Mouse (Mus musculus): ENCODE data around the gene 4930564D02Rik. TPM values are rescaled to one million over a fixed set of nuclear protein-coding genes. Genes with fewer than 3 reads are reported as not detected.
A peak's percentile ranks its signal among the peaks of the same experiment; 100 is the strongest.

4930564D02Rik gene
- total RNA-seq, 1 experiment from 2014 or later: not detected

DNA sequence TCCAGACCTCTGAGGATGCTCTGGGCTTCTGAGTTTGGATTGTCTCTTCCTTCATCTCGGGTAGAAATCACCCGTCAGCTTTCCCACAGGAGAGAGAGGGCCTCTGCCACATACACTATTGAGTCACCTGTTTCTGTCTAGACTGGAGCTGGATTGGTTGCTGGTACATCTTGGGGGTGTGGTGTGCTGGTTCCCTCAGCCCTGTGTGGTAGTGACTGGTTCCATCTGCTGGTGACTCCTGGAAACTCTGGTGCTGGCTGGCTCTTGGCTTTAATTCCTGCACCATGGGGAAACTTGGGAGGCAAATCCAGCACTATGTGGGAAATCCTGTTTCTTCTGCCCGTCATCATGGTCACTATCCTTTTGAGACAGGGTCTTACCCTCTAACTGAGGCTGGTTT lies 24.3 kb downstream of the 4930564D02Rik start:
- peak; percentile 59 to 61; a peak in 2 of 4 replicates for ATAC-seq (replicated peaks in 1 of 2; ENCODE audit: insufficient read depth in 1 of 2, low FRiP score in 2 of 2, low TSS enrichment in 1 of 2, low read depth in 1 of 2, poor library complexity in 2 of 2, severe bottlenecking in 2 of 2)

DNA sequence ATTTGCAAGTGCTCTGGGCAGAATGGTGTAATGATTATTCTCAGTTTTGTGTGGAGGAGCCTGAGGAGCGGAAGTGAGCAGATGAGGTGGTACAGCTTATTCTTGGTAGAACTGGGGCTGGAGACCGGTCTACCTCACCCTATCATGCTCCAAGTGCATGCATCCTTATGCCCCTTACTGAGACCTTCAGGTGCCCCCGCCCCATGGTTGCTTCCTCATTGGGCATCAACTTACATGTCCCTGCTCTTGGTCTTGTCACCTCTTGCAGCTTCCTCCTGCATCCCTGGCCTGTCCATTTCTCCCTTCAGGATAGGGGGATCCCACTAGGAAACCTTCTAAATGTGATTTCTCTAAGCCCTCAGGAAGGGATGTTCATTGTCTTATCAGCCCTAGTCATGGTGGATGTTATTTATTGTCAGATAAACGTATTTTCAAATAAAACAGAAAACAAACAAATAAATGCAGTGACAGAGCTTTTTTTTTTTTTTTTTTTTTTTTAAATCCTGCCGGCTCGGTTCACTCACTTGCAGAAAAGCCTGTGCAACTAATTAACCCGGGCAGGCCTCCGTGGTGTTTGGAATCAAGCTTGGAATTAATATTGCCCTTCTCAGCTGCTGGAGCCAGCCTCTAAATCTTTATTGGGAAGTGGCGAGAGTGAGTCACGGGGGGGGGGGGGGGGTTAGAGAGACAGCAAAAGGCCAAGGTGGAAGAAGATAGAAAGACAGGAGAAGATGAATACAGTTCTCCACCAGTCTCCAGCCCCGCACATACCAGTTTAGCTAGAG lies 26.3 kb downstream of the 4930564D02Rik start:
- no peak for ATAC-seq (replicated peaks in 1 of 2; ENCODE audit: insufficient read depth in 1 of 2, low FRiP score in 2 of 2, low TSS enrichment in 1 of 2, low read depth in 1 of 2, poor library complexity in 2 of 2, severe bottlenecking in 2 of 2)

DNA sequence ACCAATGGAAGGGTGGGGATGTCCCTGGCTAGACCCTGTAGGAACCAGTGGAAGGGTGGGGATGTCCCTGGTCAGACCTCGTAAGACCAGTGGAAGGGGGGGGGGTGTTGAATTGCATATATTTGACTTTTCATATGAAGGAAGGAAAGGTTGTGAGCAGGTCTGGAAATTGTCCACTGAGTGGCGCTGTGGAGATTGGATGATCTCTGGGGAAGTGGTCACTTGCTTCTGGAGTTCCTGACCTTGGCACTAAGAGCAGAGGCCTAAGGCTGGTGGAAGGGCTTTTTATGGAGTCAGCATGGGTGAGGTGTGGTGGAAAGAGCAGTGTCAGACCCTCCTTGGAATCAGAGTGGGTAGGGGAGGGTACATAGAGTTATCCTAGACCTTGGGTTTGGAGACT lies 27.8 kb downstream of the 4930564D02Rik start:
- no peak for ATAC-seq (replicated peaks in 1 of 2; ENCODE audit: insufficient read depth in 1 of 2, low FRiP score in 2 of 2, low TSS enrichment in 1 of 2, low read depth in 1 of 2, poor library complexity in 2 of 2, severe bottlenecking in 2 of 2)

GRCm38 (mm10) chr3:105095026-105095425 lies 28.4 kb downstream of the 4930564D02Rik start:
- no peak for ATAC-seq (replicated peaks in 1 of 2; ENCODE audit: insufficient read depth in 1 of 2, low FRiP score in 2 of 2, low TSS enrichment in 1 of 2, low read depth in 1 of 2, poor library complexity in 2 of 2, severe bottlenecking in 2 of 2)

DNA sequence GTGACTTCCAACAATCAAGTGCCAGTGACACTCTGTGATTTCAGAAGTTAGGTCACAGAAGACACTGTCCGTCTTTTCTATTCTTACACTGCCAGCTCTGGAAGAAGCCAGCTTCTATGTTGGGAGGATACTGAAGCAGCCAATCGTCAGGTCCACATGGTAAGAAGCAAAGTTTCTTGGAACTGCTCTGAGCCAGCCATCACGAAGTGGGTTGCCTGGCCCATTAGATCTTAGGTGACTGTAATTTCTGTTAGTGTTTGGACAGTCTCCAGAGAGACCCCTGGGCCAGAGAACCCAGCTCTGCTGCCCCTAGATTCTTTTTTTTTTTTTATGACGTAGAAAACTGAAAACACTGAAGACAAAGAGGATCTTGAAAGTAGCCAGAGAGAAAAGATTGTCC lies 30.9 kb downstream of the 4930564D02Rik start:
- no peak for ATAC-seq (replicated peaks in 1 of 2; ENCODE audit: insufficient read depth in 1 of 2, low FRiP score in 2 of 2, low TSS enrichment in 1 of 2, low read depth in 1 of 2, poor library complexity in 2 of 2, severe bottlenecking in 2 of 2)

DNA sequence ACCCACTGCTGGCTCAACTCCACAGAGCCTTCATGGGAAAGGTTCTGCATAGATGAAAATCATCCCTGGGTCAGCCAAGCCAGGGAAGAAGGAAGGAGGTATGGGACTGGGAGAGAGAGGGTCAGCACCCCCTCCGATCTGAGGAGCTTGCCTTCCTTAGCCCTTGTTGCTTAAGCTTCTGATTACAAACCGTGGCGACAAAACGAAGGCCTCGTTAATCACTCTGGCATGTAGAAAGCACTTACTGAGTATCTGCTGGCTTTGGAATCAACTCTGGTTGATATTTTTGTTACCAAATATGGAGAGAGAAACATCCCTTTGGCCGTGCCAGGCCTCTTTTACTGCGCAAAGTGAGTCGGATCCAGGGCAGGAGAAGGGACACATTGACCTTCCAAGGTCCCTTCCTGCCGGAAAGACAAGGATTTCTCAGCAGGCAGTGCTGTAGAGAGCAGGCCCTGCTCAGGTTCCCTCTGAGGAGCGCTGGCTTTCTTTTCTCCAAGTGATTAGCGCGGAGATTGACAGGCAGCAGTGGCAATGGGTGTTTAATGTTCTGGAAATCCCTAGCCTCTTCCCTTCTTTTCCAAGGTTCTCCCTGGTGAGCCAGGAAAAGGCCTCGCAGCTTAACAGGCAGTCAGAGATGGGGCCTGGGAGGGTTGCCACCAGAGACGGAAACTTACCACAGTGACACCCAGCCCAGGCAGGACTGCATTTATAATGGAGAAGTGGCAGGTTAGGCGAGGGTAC lies 33.1 kb downstream of the 4930564D02Rik start:
- no peak for ATAC-seq (replicated peaks in 1 of 2; ENCODE audit: insufficient read depth in 1 of 2, low FRiP score in 2 of 2, low TSS enrichment in 1 of 2, low read depth in 1 of 2, poor library complexity in 2 of 2, severe bottlenecking in 2 of 2)

DNA sequence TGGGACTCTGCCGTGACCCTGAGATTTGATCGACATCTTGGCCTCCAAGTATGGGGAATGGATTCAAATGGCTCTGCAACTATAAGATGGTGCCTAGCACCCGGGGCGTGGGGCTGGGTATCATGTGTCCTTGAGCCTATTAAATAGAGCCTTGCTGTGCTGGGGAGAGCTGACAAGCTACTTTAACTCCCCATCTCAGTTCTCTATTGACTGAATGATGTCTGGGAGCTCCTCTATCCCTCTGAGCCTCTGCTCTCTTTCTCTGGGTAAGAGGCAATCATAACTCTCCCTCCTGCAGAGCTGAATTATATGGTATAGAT lies 33.6 kb downstream of the 4930564D02Rik start:
- no peak for ATAC-seq (replicated peaks in 1 of 2; ENCODE audit: insufficient read depth in 1 of 2, low FRiP score in 2 of 2, low TSS enrichment in 1 of 2, low read depth in 1 of 2, poor library complexity in 2 of 2, severe bottlenecking in 2 of 2)

DNA sequence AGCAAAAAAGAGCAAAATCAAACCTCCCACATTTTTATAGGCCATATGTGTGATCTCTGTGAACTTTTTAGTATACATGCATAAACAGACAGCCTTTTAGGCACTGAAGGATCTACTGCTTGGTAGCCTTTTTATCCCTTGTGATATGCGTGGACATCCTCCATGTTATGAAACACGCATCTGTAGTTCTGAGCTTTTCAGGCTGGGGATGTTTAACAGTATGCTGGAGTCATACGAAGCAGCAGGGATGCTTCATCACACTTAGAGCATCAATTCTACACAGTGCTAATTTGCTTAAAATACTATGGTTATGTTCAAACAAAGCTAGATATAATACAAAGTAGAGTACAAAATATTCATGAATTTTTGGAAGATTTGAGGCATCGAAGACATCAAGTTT lies 39.2 kb downstream of the 4930564D02Rik start:
- no peak for ATAC-seq (replicated peaks in 1 of 2; ENCODE audit: insufficient read depth in 1 of 2, low FRiP score in 2 of 2, low TSS enrichment in 1 of 2, low read depth in 1 of 2, poor library complexity in 2 of 2, severe bottlenecking in 2 of 2)

DNA sequence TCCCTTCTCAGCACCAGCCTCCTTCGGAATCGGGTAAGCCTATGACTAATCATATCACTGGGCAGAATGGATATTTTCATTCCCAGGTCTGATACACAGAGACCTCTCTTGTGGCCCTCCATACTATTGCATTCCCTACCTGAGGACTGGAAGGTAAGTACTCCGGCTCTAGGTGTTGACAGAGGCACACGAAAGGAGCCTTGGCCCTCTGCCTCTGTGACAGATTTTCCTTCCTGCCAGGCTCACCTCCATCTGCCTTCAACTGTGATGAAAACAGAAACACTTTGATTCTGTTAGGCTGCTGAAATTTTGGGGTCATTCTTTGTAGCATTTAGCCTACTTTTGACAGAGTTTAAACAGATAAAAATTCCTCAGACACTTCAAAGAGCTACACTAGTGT lies 47.2 kb downstream of the 4930564D02Rik start:
- ATAC-seq (replicated peaks in 1 of 2; ENCODE audit: insufficient read depth in 1 of 2, low FRiP score in 2 of 2, low TSS enrichment in 1 of 2, low read depth in 1 of 2, poor library complexity in 2 of 2, severe bottlenecking in 2 of 2): no peak

GRCm38 (mm10) chr3:105114269-105114668 lies 47.6 kb downstream of the 4930564D02Rik start:
- peak; percentile 95 for ATAC-seq (replicated peaks in 1 of 2; ENCODE audit: insufficient read depth in 1 of 2, low FRiP score in 2 of 2, low TSS enrichment in 1 of 2, low read depth in 1 of 2, poor library complexity in 2 of 2, severe bottlenecking in 2 of 2)

- no peak for ATAC-seq (replicated peaks in 1 of 2; ENCODE audit: insufficient read depth in 1 of 2, low FRiP score in 2 of 2, low TSS enrichment in 1 of 2, low read depth in 1 of 2, poor library complexity in 2 of 2, severe bottlenecking in 2 of 2)
Observed at GRCm38 (mm10) chr3:105116596-105116995, 50.0 kb downstream of the 4930564D02Rik start.

DNA sequence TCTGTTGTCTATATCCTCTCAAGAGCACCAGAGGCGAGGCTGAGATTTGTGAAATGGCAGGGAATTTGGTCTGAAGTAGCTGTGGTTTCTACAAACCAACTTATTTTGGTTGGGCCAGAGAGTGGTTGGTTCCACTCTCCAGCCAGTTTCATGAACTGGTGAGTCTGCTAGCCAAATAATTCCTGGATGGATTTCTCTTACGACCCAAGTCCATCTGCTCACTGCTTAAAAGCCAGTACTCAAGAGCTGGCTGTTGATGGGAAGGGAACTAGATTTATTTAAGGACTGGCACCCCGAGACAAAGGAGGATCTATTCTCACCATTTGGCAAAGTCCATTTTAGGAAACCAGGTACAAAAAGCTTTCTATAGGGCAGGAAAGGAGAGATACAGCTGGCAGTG lies 57.1 kb downstream of the 4930564D02Rik start:
- no peak for ATAC-seq (replicated peaks in 1 of 2; ENCODE audit: insufficient read depth in 1 of 2, low FRiP score in 2 of 2, low TSS enrichment in 1 of 2, low read depth in 1 of 2, poor library complexity in 2 of 2, severe bottlenecking in 2 of 2)

DNA sequence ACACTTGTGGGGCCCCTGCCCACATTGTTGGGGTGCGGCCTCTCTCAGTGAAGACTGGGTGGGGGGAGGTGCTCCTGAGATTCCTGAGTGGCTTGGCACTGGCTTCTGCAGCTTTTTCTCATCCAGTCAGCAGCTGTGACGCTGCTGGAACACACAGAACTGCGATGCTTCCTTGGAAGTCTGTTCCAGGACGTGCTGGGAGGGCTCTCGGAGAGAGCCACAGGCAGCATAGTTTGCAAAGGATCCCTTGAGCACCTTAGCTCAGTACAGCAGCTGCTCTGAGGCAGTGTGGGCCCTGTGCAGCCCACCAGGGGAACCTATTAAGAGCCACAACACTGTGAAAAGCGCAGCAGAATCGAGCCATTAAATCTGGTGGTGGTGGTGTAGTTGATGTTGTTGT lies 61.2 kb downstream of the 4930564D02Rik start:
- no peak for ATAC-seq (replicated peaks in 1 of 2; ENCODE audit: insufficient read depth in 1 of 2, low FRiP score in 2 of 2, low TSS enrichment in 1 of 2, low read depth in 1 of 2, poor library complexity in 2 of 2, severe bottlenecking in 2 of 2)

Other genes with a start within 250 kb of the 4930564D02Rik start
- gene Mov10, start 248.3 kb upstream of the 4930564D02Rik start, total RNA-seq (2017): 9.6 and 9.9 TPM in 2 replicates
- 21.1 and 59.5 TPM in 2 replicates for gene St7l, start 202.8 kb upstream of the 4930564D02Rik start, total RNA-seq (2017)
- gene Capza1, start 202.3 kb upstream of the 4930564D02Rik start, total RNA-seq (2017): 190 and 227 TPM in 2 replicates
- gene Wnt2b, start 104.9 kb upstream of the 4930564D02Rik start, total RNA-seq (2017): not detected in 2 replicates
- 0.35 and 0.81 TPM in 2 replicates for gene Cttnbp2nl, start 13.7 kb upstream of the 4930564D02Rik start, total RNA-seq (2017)

Measured in hematopoietic stem cell, adult 5-6 weeks (primary cell).